Mouse (Mus musculus) urinary bladder, postnatal 14 days (tissue): ENCODE data around the gene Cyfip2.
"Not testable (repeated sequence)": the region's sequence is repeated elsewhere in the genome, so short reads cannot be mapped to it uniquely, and the experiment has no call there.

Source experiments
- DNase-seq: peaks from one replicate; pipeline ENCODE4 v3.0.0; 2021; ENCODE audit warnings: low spot score

Gene Cyfip2

GRCm38 (mm10) chr11:46184946-46185345 is 127.7 kb downstream of the Cyfip2 start:
- no peak for DNase-seq

- DNase-seq, result not testable (repeated sequence)
These were observed 130.6 kb downstream of the Cyfip2 start for GRCm38 (mm10) chr11:46182031-46182430.

- DNase-seq, result peak; percentile 69
These were observed 135.2 kb downstream of the Cyfip2 start for GRCm38 (mm10) chr11:46177246-46178043.

- no peak for DNase-seq
These were observed 136.5 kb downstream of the Cyfip2 start for GRCm38 (mm10) chr11:46176155-46176554.

- no peak for DNase-seq
These were observed 140.5 kb downstream of the Cyfip2 start for GRCm38 (mm10) chr11:46172128-46172527.

- no peak for DNase-seq
These were observed 142.8 kb downstream of the Cyfip2 start for GRCm38 (mm10) chr11:46169908-46170307.

- DNase-seq, result peak; percentile 61
These were observed 144.2 kb downstream of the Cyfip2 start for GRCm38 (mm10) chr11:46168506-46168905.

- DNase-seq, result peak; percentile 73
These were observed 146.6 kb downstream of the Cyfip2 start, which contains the start of gene Nipal4 for GRCm38 (mm10) chr11:46165866-46166585. Gene Nipal4 (minus strand): TSS chr11:46166508.

GRCm38 (mm10) chr11:46157462-46157861 is 155.2 kb downstream of the Cyfip2 start:
- no peak for DNase-seq

- DNase-seq, result no peak
These were observed 155.7 kb downstream of the Cyfip2 start for GRCm38 (mm10) chr11:46156945-46157344.

GRCm38 (mm10) chr11:46146619-46147018 is 166.0 kb downstream of the Cyfip2 start:
- DNase-seq, result no peak

GRCm38 (mm10) chr11:46145163-46145875 is 167.3 kb downstream of the Cyfip2 start:
- DNase-seq, result no peak
